Mouse (Mus musculus) frontal cortex, postnatal 14 days (tissue): ENCODE results near the gene Traf3ip3.
A peak's percentile ranks its signal among the peaks of the same experiment; 100 is the strongest.

Experiments
- DNase-seq, 2 experiments: peaks; one replicate each; pipeline ENCODE4 v3.0.0; 2022; ENCODE audit warnings: low spot score in 2 of 2

Gene Traf3ip3

GRCm38 (mm10) chr1:193160317-193161032 is 41.0 kb downstream of the Traf3ip3 start:
- DNase-seq = no peak

GRCm38 (mm10) chr1:193159613-193160012 is 41.9 kb downstream of the Traf3ip3 start:
- DNase-seq = no peak

GRCm38 (mm10) chr1:193159163-193159562 is 42.3 kb downstream of the Traf3ip3 start:
- no peak for DNase-seq

GRCm38 (mm10) chr1:193157111-193157492 is 44.4 kb downstream of the Traf3ip3 start:
- DNase-seq = no peak

GRCm38 (mm10) chr1:193156316-193157110 is 45.0 kb downstream of the Traf3ip3 start:
- no peak for DNase-seq

GRCm38 (mm10) chr1:193153561-193153960 is 47.9 kb downstream of the Traf3ip3 start:
- DNase-seq = no peak

GRCm38 (mm10) chr1:193152872-193153271 is 48.6 kb downstream of the Traf3ip3 start, which contains the start of gene Irf6:
TSS of gene Irf6 (plus strand) at chr1:193153111.
- DNase-seq = no peak

GRCm38 (mm10) chr1:193151134-193151533 is 50.4 kb downstream of the Traf3ip3 start:
- DNase-seq = no peak

- DNase-seq = no peak
Measured at GRCm38 (mm10) chr1:193149231-193149630, 52.3 kb downstream of the Traf3ip3 start.

- no peak for DNase-seq
Measured at GRCm38 (mm10) chr1:193146416-193146815, 55.1 kb downstream of the Traf3ip3 start.

- no peak for DNase-seq
Measured at GRCm38 (mm10) chr1:193145101-193145500, 56.4 kb downstream of the Traf3ip3 start.

- no peak for DNase-seq
Measured at GRCm38 (mm10) chr1:193144516-193144915, 57.0 kb downstream of the Traf3ip3 start.

- no peak for DNase-seq
Measured at GRCm38 (mm10) chr1:193142517-193143062, 58.9 kb downstream of the Traf3ip3 start.

GRCm38 (mm10) chr1:193141118-193141517 is 60.4 kb downstream of the Traf3ip3 start:
- no peak for DNase-seq

GRCm38 (mm10) chr1:193138669-193139068 is 62.8 kb downstream of the Traf3ip3 start:
- DNase-seq = no peak

GRCm38 (mm10) chr1:193138087-193138486 is 63.4 kb downstream of the Traf3ip3 start:
- DNase-seq = no peak

GRCm38 (mm10) chr1:193133726-193134125 is 67.8 kb downstream of the Traf3ip3 start:
- no peak for DNase-seq

GRCm38 (mm10) chr1:193132385-193132784 is 69.1 kb downstream of the Traf3ip3 start:
- no peak for DNase-seq

- no peak for DNase-seq
Measured at GRCm38 (mm10) chr1:193131311-193131948, 70.1 kb downstream of the Traf3ip3 start.

GRCm38 (mm10) chr1:193130839-193131238 is 70.7 kb downstream of the Traf3ip3 start:
- no peak for DNase-seq

- DNase-seq = no peak
Measured at GRCm38 (mm10) chr1:193130456-193130825, 71.1 kb downstream of the Traf3ip3 start.

- peak; percentile 92 to 93 for DNase-seq
Measured at GRCm38 (mm10) chr1:193129786-193130455, 71.6 kb downstream of the Traf3ip3 start, which contains the start of gene Diexf. TSS of gene Diexf (minus strand) at chr1:193130272.
